Mouse (Mus musculus): ENCODE data around the gene Nme4. TPM values are rescaled to one million over a fixed set of nuclear protein-coding genes. Genes with fewer than 3 reads are reported as not detected.
A peak's percentile ranks its signal among the peaks of the same experiment; 100 is the strongest.
"Not testable (repeated sequence)": the region's sequence is repeated elsewhere in the genome, so short reads cannot be mapped to it uniquely, and the experiment has no call there.

Gene Nme4
- total RNA-seq, 1 experiment from 2014 or later = 70.3 TPM

- ATAC-seq (replicated peaks in 1 of 2; ENCODE audit: insufficient read depth in 1 of 2, low FRiP score in 2 of 2, low TSS enrichment in 1 of 2, low read depth in 1 of 2, poor library complexity in 2 of 2, severe bottlenecking in 2 of 2) = no peak
Measured at GRCm38 (mm10) chr17:26115956-26116487, 20.6 kb upstream of the Nme4 start.

DNA sequence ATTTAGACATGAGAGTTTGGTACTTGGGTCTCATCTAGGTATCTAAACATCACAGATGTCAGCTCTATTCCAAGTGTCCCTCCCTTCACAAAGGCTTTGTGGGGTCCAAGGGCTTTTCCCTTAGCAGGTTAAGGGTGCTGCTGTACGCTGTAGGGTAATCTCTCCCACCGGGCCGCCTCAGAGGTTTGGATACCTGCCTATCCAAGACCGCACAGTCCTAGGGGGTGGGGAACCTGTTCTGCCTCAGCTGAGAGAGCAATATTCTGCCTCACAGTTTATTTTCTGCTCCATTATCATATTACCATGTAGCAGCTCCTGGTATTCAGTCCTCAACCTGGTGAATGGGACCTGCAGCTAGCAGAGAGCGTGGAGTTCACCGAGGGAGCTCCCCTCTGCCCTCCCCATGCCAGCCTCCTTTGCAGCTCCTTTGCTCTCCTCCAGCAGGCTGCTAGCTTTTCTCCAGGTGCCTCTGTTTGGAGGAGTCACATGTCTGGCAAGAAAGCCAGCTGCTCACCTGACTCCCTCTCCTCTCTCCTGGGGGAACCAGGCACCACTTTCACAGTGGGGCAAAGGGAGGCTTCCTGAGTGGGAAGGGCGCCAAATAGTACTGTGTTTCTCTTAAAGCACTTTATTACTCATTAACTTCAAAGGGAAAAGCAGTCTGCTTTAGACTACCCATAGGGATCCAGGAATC lies 19.9 kb upstream of the Nme4 start:
- ATAC-seq (replicated peaks in 1 of 2; ENCODE audit: insufficient read depth in 1 of 2, low FRiP score in 2 of 2, low TSS enrichment in 1 of 2, low read depth in 1 of 2, poor library complexity in 2 of 2, severe bottlenecking in 2 of 2) = no peak

GRCm38 (mm10) chr17:26114461-26114860 lies 19.1 kb upstream of the Nme4 start:
- ATAC-seq (replicated peaks in 1 of 2; ENCODE audit: insufficient read depth in 1 of 2, low FRiP score in 2 of 2, low TSS enrichment in 1 of 2, low read depth in 1 of 2, poor library complexity in 2 of 2, severe bottlenecking in 2 of 2) = not testable (repeated sequence)

DNA sequence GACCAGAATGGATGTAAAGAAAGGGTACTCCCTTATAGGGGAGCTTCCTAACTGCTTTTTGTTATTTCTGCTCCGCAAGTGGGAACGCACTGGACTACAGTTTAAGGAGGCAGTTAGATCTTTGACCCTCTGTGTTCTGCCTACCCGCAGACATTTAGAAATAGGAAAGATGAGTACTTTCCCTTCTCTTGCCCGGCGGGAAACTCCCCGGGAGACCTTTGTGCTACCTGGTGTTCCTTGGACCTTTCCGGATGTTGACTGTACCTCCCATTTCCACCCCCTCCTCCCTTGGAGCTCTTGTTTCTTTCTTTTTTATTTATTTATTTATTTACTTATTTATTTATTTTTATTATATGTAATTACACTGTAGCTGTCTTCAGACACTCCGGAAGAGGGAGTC lies 18.7 kb upstream of the Nme4 start:
- ATAC-seq (replicated peaks in 1 of 2; ENCODE audit: insufficient read depth in 1 of 2, low FRiP score in 2 of 2, low TSS enrichment in 1 of 2, low read depth in 1 of 2, poor library complexity in 2 of 2, severe bottlenecking in 2 of 2) = no peak

GRCm38 (mm10) chr17:26113181-26113948 lies 18.0 kb upstream of the Nme4 start, which contains the start of gene Tmem8:
Gene Tmem8, plus strand, starts transcription at chr17:26113299.
- ATAC-seq (replicated peaks in 1 of 2; ENCODE audit: insufficient read depth in 1 of 2, low FRiP score in 2 of 2, low TSS enrichment in 1 of 2, low read depth in 1 of 2, poor library complexity in 2 of 2, severe bottlenecking in 2 of 2) = peak; percentile 80 to 85

GRCm38 (mm10) chr17:26112751-26113150 lies 17.3 kb upstream of the Nme4 start:
- no peak for ATAC-seq (replicated peaks in 1 of 2; ENCODE audit: insufficient read depth in 1 of 2, low FRiP score in 2 of 2, low TSS enrichment in 1 of 2, low read depth in 1 of 2, poor library complexity in 2 of 2, severe bottlenecking in 2 of 2)

DNA sequence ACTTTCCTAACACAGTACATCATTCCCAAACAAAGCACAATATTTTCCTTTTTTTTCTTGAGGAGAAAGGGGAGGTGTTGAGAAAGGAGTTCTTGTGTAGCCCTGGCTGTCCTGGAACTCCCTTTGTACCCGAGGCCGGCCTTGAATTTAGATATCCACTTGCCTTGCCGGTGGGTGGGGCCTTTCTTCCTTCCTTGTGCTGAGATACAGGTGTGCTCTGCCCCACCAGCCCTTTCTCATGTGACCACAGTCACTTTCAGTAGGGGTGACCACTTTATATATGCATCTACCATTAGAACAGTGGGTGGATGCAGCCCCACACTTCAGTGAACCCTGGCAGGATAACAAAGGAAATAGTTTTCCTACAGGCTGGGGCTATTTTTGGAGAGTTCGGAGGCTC lies 16.3 kb upstream of the Nme4 start:
- ATAC-seq (replicated peaks in 1 of 2; ENCODE audit: insufficient read depth in 1 of 2, low FRiP score in 2 of 2, low TSS enrichment in 1 of 2, low read depth in 1 of 2, poor library complexity in 2 of 2, severe bottlenecking in 2 of 2) = no peak

DNA sequence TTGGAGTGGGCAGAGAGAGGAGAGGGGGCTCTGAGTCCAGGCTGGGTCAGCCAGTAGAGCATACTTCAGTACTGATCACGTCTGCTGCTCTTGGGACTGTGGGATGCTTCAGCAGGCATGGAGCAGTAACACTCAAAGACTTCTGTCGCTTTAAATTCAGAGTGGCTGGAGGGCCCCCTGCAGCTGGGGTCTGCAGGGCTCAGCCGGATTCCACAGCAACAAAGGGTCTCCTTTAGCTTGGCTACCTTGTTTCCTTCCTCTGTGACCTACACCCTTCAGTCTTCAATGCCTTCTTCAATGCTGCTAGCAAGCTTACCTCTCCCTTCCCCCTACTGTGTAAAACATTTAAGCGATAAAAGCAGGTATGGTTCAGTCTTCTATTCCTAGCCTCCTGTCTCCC lies 15.6 kb upstream of the Nme4 start:
- no peak for ATAC-seq (replicated peaks in 1 of 2; ENCODE audit: insufficient read depth in 1 of 2, low FRiP score in 2 of 2, low TSS enrichment in 1 of 2, low read depth in 1 of 2, poor library complexity in 2 of 2, severe bottlenecking in 2 of 2)

DNA sequence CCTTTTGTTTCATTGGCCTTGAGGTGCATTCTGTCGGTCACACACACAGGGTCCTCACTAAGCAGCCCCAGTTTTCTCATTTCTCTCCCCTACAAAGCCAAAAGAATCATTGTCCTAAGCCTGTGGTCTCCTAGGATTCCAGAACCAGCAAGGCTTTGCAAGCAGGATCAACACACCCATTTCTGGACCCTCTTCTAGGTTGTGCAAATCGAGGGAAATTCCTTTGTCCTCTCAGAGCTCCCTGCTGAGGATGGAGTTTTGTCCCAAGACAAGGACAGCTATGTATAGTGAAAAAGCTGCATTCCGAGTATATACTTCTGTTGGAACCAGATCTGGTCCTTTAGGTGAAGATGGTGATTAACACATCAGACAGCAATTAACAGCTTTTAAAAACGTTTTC lies 14.8 kb upstream of the Nme4 start:
- ATAC-seq (replicated peaks in 1 of 2; ENCODE audit: insufficient read depth in 1 of 2, low FRiP score in 2 of 2, low TSS enrichment in 1 of 2, low read depth in 1 of 2, poor library complexity in 2 of 2, severe bottlenecking in 2 of 2) = no peak

- no peak for ATAC-seq (replicated peaks in 1 of 2; ENCODE audit: insufficient read depth in 1 of 2, low FRiP score in 2 of 2, low TSS enrichment in 1 of 2, low read depth in 1 of 2, poor library complexity in 2 of 2, severe bottlenecking in 2 of 2)
Measured at GRCm38 (mm10) chr17:26105619-26106018, 10.2 kb upstream of the Nme4 start.

DNA sequence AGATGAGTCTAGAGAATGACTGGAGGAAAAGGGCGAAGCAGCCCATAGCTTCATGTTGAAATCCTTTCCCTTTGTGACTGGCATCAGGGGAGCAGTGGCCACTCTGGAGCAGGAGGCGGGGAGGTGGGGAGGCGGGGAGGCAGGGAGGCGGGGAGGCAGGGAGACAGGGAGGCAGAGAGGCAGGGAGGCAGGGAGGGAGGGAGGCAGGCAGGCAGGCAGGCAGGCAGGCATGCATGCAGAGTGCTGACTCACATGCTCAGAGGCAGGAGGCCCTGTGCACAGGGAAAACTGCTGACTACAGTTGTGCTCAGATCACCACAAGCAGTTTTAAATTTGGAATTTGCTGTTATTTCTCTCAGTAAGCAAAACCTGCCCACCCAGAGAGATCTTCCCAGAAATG lies 6.1 kb upstream of the Nme4 start:
- no peak for ATAC-seq (replicated peaks in 1 of 2; ENCODE audit: insufficient read depth in 1 of 2, low FRiP score in 2 of 2, low TSS enrichment in 1 of 2, low read depth in 1 of 2, poor library complexity in 2 of 2, severe bottlenecking in 2 of 2)

DNA sequence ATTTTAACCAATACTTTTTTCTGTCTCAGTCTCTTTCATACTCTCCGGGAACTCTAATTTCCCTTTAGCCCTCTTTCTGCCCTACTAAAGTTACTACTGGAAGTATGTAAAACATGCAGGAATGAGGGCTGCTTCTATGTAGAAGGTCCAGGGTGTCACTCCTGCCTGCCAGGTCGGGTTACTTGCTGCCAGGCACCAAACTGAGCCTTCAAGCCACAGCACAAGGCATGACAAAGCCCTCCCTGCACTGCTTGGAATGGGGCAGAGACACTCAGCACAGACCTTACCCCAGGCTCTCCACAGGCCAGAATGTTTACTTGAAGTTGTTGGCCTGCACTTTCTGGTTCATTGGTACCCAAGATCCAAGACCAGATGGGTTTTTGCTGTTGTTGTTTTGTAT lies 4.8 kb upstream of the Nme4 start:
- ATAC-seq (replicated peaks in 1 of 2; ENCODE audit: insufficient read depth in 1 of 2, low FRiP score in 2 of 2, low TSS enrichment in 1 of 2, low read depth in 1 of 2, poor library complexity in 2 of 2, severe bottlenecking in 2 of 2) = no peak

DNA sequence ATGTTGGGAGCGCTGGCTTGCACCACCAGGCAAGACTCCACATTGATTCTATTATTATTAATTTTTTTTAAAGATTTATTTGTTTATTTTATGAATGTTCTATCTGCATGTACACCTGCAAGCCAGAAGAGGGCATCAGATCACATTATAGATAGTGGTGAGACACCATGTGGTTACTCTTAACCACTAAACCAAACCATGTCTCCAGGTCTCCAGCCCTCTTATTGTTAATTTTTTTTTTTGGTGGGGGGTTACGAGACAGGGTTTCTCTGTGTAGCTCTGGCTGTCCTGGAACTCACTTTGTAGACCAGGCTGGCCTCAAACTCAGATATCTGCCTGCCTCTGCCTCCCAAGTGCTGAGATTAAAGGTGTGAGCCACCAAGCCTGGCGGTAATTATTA lies 3.9 kb upstream of the Nme4 start:
- ATAC-seq (replicated peaks in 1 of 2; ENCODE audit: insufficient read depth in 1 of 2, low FRiP score in 2 of 2, low TSS enrichment in 1 of 2, low read depth in 1 of 2, poor library complexity in 2 of 2, severe bottlenecking in 2 of 2) = not testable (repeated sequence)

GRCm38 (mm10) chr17:26098461-26098860 lies 3.1 kb upstream of the Nme4 start:
- ATAC-seq (replicated peaks in 1 of 2; ENCODE audit: insufficient read depth in 1 of 2, low FRiP score in 2 of 2, low TSS enrichment in 1 of 2, low read depth in 1 of 2, poor library complexity in 2 of 2, severe bottlenecking in 2 of 2) = no peak

GRCm38 (mm10) chr17:26094531-26095110 lies 781 bp downstream of the Nme4 start:
- no peak for ATAC-seq (replicated peaks in 1 of 2; ENCODE audit: insufficient read depth in 1 of 2, low FRiP score in 2 of 2, low TSS enrichment in 1 of 2, low read depth in 1 of 2, poor library complexity in 2 of 2, severe bottlenecking in 2 of 2)

- ATAC-seq (replicated peaks in 1 of 2; ENCODE audit: insufficient read depth in 1 of 2, low FRiP score in 2 of 2, low TSS enrichment in 1 of 2, low read depth in 1 of 2, poor library complexity in 2 of 2, severe bottlenecking in 2 of 2) = peak; percentile 80 to 88
Measured at GRCm38 (mm10) chr17:26089905-26090632, 5.3 kb downstream of the Nme4 start, which contains the start of gene Decr2. Gene Decr2, minus strand, starts transcription at chr17:26090337.

DNA sequence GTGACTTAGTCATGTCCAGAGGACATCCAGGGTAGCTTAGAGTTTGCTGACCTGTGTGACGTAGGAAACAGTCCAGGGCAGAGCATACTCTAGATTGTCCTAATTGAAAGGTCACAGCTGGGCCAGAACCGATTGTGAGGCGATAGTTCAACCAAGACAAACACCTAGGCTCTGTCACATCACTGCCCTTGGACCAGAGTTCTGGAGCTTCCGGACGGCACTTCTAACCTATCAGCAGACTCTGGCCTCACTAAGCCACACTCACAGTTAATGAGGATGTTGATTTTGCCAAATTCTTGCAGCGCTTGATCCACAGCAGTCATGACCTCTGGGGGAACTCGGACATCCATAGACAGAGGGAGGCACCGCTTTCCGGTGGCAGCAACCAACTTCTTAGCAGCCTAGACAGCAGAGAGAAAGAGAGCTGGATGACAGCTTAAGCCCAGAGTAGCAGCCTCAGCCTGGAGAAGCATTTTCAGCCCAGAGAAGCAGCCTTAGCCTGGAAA lies 8.3 kb downstream of the Nme4 start:
- no peak for ATAC-seq (replicated peaks in 1 of 2; ENCODE audit: insufficient read depth in 1 of 2, low FRiP score in 2 of 2, low TSS enrichment in 1 of 2, low read depth in 1 of 2, poor library complexity in 2 of 2, severe bottlenecking in 2 of 2)
